Mouse (Mus musculus) left cerebral cortex, adult 2 months (tissue): Measurements from ENCODE around the gene Dapk2. TPM values are rescaled to one million over a fixed set of nuclear protein-coding genes. Genes with fewer than 3 reads are reported as not detected.

ENCODE experiments used
- DNase-seq, 2 experiments: peaks; one replicate each; pipeline ENCODE4 v3.0.0; 2021 to 2022; ENCODE audit warnings: low spot score in 2 of 2, mixed read lengths in 1 of 2; ENCODE audit errors: extremely low spot score in 1 of 2
- H3K27ac ChIP-seq: fragments of 200-600 bp; 2 replicates; pipeline ENCODE4 v1.8.1; 2022
- H3K4me3 ChIP-seq: fragments of 200-600 bp; 2 replicates; pipeline ENCODE4 v1.8.1; 2022
- CTCF ChIP-seq: fragments of 200-600 bp; IDR thresholded peaks from 2 replicates; pipeline ENCODE4 v1.8.1; 2022; ENCODE audit warnings: antibody characterized with exemption, mild to moderate bottlenecking, moderate library complexity
- intact Hi-C: fragments of 180-260 bp; cut with DNase I; formaldehyde crosslinking; loops from one replicate; pipeline ENCODE4 v1.15.1; 2025
- total RNA-seq, 2 experiments: library from RNA; stranded (reverse); gene quantifications; 2 replicates each; pipeline ENCODE4 v1.2.3; 2021

Gene Dapk2
- total RNA-seq, 2 experiments from 2014 or later: 2.6 to 2.8 TPM

GRCm38 (mm10) chr9:66177975-66178374, 20.0 kb downstream of the Dapk2 start:
- H3K27ac ChIP-seq: no peak overlapping the region
- intact Hi-C loops: no loop called here
- TF ChIP-seq CTCF: no peak
- no peak for DNase-seq
- no peak overlapping the region for H3K4me3 ChIP-seq

- TF ChIP-seq CTCF: no peak
- Histone ChIP-seq H3K4me3 (no peak overlapping the region), H3K27ac (no peak overlapping the region)
- no peak for DNase-seq
- intact Hi-C loops: no loop called here
Measured at GRCm38 (mm10) chr9:66179795-66180194, 21.8 kb downstream of the Dapk2 start.

GRCm38 (mm10) chr9:66181126-66181825, 23.3 kb downstream of the Dapk2 start:
- no peak overlapping the region for H3K4me3 ChIP-seq
- DNase-seq: no peak
- TF ChIP-seq CTCF: no peak
- intact Hi-C loops: no loop called here
- no peak overlapping the region for H3K27ac ChIP-seq

- no peak overlapping the region for H3K4me3 ChIP-seq
- DNase-seq: no peak
- H3K27ac ChIP-seq: no peak overlapping the region
- TF ChIP-seq CTCF: no peak
- intact Hi-C loops: no loop called here
Measured at GRCm38 (mm10) chr9:66181826-66182678, 24.0 kb downstream of the Dapk2 start.

- no peak for DNase-seq
- no peak overlapping the region for H3K4me3 ChIP-seq
- intact Hi-C loops: no loop called here
- TF ChIP-seq CTCF: no peak
- H3K27ac ChIP-seq: no peak overlapping the region
Measured at GRCm38 (mm10) chr9:66182679-66182993, 24.6 kb downstream of the Dapk2 start.

- TF ChIP-seq CTCF: no peak
- intact Hi-C loops: no loop called here
- DNase-seq: no peak
- H3K4me3 ChIP-seq: no peak overlapping the region
- H3K27ac ChIP-seq: no peak overlapping the region
Measured at GRCm38 (mm10) chr9:66183023-66183422, 25.0 kb downstream of the Dapk2 start.

GRCm38 (mm10) chr9:66184572-66184971, 26.5 kb downstream of the Dapk2 start:
- TF ChIP-seq CTCF: no peak
- DNase-seq: no peak
- intact Hi-C loops: no loop called here
- Histone ChIP-seq H3K27ac (no peak overlapping the region), H3K4me3 (no peak overlapping the region)

GRCm38 (mm10) chr9:66186426-66186825, 28.4 kb downstream of the Dapk2 start:
- Histone ChIP-seq H3K27ac (no peak overlapping the region), H3K4me3 (no peak overlapping the region)
- intact Hi-C loops: no loop called here
- no peak for TF ChIP-seq CTCF
- no peak for DNase-seq

GRCm38 (mm10) chr9:66189026-66189425, 31.0 kb downstream of the Dapk2 start:
- intact Hi-C loops: no loop called here
- no peak; the same call in 1 of the 2 replicates for TF ChIP-seq CTCF
- Histone ChIP-seq H3K4me3 (no peak overlapping the region), H3K27ac (no peak overlapping the region)
- DNase-seq: no peak

- Histone ChIP-seq H3K4me3 (no peak overlapping the region), H3K27ac (no peak overlapping the region)
- no peak for TF ChIP-seq CTCF
- DNase-seq: no peak
- intact Hi-C loops: no loop called here
Measured at GRCm38 (mm10) chr9:66194003-66194402, 36.0 kb downstream of the Dapk2 start.

- no peak for DNase-seq
- no peak overlapping the region for H3K4me3 ChIP-seq
- H3K27ac ChIP-seq: no peak overlapping the region
Measured at GRCm38 (mm10) chr9:66196561-66196960, 38.5 kb downstream of the Dapk2 start.

GRCm38 (mm10) chr9:66198533-66198932, 40.5 kb downstream of the Dapk2 start:
- no peak for DNase-seq
- H3K4me3 ChIP-seq: no peak overlapping the region
- TF ChIP-seq CTCF: no peak
- H3K27ac ChIP-seq: no peak overlapping the region
- intact Hi-C loops: no loop called here

More at GRCm38 (mm10) chr9:66196561-66196960, 38.5 kb downstream of the Dapk2 start:
- TF ChIP-seq CTCF: no peak
- intact Hi-C loops: no loop called here
